Mouse (Mus musculus) G1E (cell line): Measurements from ENCODE around the gene Raly. TPM values are rescaled to one million over a fixed set of nuclear protein-coding genes. Genes with fewer than 3 reads are reported as not detected.

Experiments used
- ATAC-seq: 2 replicates; pipeline ENCODE4 v1.8.0; 2016; ENCODE audit warnings: mild to moderate bottlenecking; ENCODE audit not compliant: insufficient number of reproducible peaks, poor library complexity, low FRiP score, severe bottlenecking; ENCODE audit errors: extremely low read depth
- DNase-seq: peaks from one replicate; pipeline ENCODE4 v3.0.0; 2012; ENCODE audit warnings: low spot score
- H3K27me3 ChIP-seq: 2 replicates; pipeline ENCODE4 v1.6.1; 2012; ENCODE audit warnings: mild to moderate bottlenecking, low read length, inconsistent platforms; ENCODE audit not compliant: insufficient read depth
- H3K36me3 ChIP-seq: replicated peaks from 2 replicates; pipeline ENCODE3; 2012; ENCODE audit warnings: mild to moderate bottlenecking, inconsistent platforms
- H3K4me1 ChIP-seq: 2 replicates; pipeline ENCODE4 v1.6.1; 2012; ENCODE audit warnings: low read depth, low read length, inconsistent platforms, mixed read lengths; ENCODE audit not compliant: insufficient read depth
- H3K4me3 ChIP-seq: 2 replicates; pipeline ENCODE4 v1.5.1; 2012; ENCODE audit warnings: low read depth, mild to moderate bottlenecking, inconsistent platforms, low read length, moderate library complexity, mixed read lengths
- H3K9me3 ChIP-seq: replicated peaks from 2 replicates; pipeline ENCODE4 v1.6.1; 2012; ENCODE audit warnings: inconsistent platforms
- CTCF ChIP-seq: IDR thresholded peaks from 2 replicates; pipeline ENCODE4 v1.5.1; 2012; ENCODE audit warnings: low read depth, low read length, inconsistent platforms, mixed read lengths
- GATA1 ChIP-seq: IDR thresholded peaks from 2 replicates; pipeline ENCODE4 v1.6.1; 2012; ENCODE audit warnings: borderline replicate concordance, low read length, inconsistent platforms, mixed read lengths
- GATA2 ChIP-seq: IDR thresholded peaks from 2 replicates; pipeline ENCODE4 v1.6.1; 2012; ENCODE audit warnings: low read depth, low read length, inconsistent platforms, borderline replicate concordance
- POLR2AphosphoS5 ChIP-seq: IDR thresholded peaks from 2 replicates; pipeline ENCODE4 v1.6.1; 2012; ENCODE audit warnings: low read depth, low read length, inconsistent platforms; ENCODE audit not compliant: insufficient replicate concordance
- TAL1 ChIP-seq: conservative IDR thresholded peaks from 2 replicates; pipeline ENCODE4 v1.6.1; 2012; ENCODE audit warnings: low read depth, low read length, inconsistent platforms, mixed read lengths
- polyA plus RNA-seq: library from polyadenylated mRNA; stranded (reverse); fragments of >175 nt; gene quantifications from 2 replicates; pipeline ENCODE4 v1.2.3, GENCODE M21; 2012
- total RNA-seq, 2 experiments: library from RNA; stranded (forward) in 1 of 2; stranded (reverse) in 1 of 2; fragments of 200-1000 nt in 1 of 2; fragments of >200 nt in 1 of 2; fragmentation: Nextera tagmentation in 1 of 2; gene quantifications; 2 replicates each; pipeline ENCODE4 v1.2.3; 2014 to 2017

Raly gene
- total and polyA plus RNA-seq, 3 experiments: 122 to 597 (median 173) TPM

GRCm38 (mm10) chr2:154909789-154910188 is 118.9 kb downstream of the Raly start:
- TF ChIP-seq POLR2AphosphoS5 (no peak), GATA2 (no peak)

GRCm38 (mm10) chr2:154915922-154916541 is 125.1 kb downstream of the Raly start:
- Histone ChIP-seq H3K36me3 (no peaks in the 10 kb centered on the region), H3K4me3 (no peak overlapping the region), H3K27me3 (peaks cover 6% of the 10 kb centered on the region), H3K4me1 (no peaks in the 10 kb centered on the region), H3K9me3 (no peaks in the 10 kb centered on the region)
- no peak for ATAC-seq
- DNase-seq: no peak
- no peak for TF ChIP-seq TAL1
- TF ChIP-seq GATA1: no peak
- no peak for TF ChIP-seq GATA2
- TF ChIP-seq POLR2AphosphoS5: no peak
- no peak for TF ChIP-seq CTCF

More at GRCm38 (mm10) chr2:154909789-154910188, 118.9 kb downstream of the Raly start:
- Histone ChIP-seq H3K36me3 (no peaks in the 10 kb centered on the region), H3K4me3 (no peak overlapping the region), H3K4me1 (no peaks in the 10 kb centered on the region), H3K9me3 (no peaks in the 10 kb centered on the region), H3K27me3 (peaks cover 12% of the 10 kb centered on the region; the same call in 1 of the 2 replicates)
- no peak for DNase-seq
- ATAC-seq: no peak

DNA sequence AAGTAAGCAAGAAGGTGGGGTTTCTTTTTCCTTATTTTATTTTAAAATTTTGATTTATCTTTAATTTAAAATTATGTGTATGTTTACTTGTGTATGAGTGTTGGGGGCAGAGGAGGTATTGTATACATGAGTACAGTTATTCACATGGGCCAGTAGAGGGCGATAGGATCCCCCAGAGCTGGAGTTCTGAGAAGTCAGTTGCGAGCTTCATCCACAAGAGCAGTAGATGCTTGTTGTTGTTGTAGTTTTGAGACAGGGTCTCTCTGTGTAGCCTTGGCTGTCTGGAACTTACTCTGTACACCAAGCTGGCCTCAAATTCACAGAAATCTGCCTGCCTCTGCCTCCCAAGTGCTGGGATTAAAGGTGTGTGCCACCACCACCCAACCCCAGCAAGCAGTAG is 125.7 kb downstream of the Raly start:
- DNase-seq: no peak
- no peak for TF ChIP-seq TAL1
- TF ChIP-seq GATA1: no peak
- H3K4me3 ChIP-seq: no peak overlapping the region
- ATAC-seq: no peak
- peaks cover 6% of the 10 kb centered on the region for H3K27me3 ChIP-seq
- no peaks in the 10 kb centered on the region for H3K36me3 ChIP-seq
- no peaks in the 10 kb centered on the region for H3K9me3 ChIP-seq
- H3K4me1 ChIP-seq: no peaks in the 10 kb centered on the region

Other genes with a start within 250 kb of the Raly start
- gene 1700003F12Rik, start 244.0 kb upstream of the Raly start, total RNA-seq (2014; fragmentation: Nextera tagmentation): not detected in 2 replicates
- not detected in 2 replicates for gene 1700003F12Rik, start 244.0 kb upstream of the Raly start, total RNA-seq (2017)
- 0.13 TPM in 1 of 2 replicates, not detected in the other for gene 1700003F12Rik, start 244.0 kb upstream of the Raly start, polyA plus RNA-seq
- 0.53 TPM in 1 of 2 replicates, not detected in the other for gene Actl10, start 239.3 kb upstream of the Raly start, total RNA-seq (2014; fragmentation: Nextera tagmentation)
- 0.22 and 0.41 TPM in 2 replicates for gene Actl10, start 239.3 kb upstream of the Raly start, total RNA-seq (2017)
- gene Actl10, start 239.3 kb upstream of the Raly start, polyA plus RNA-seq: not detected in 2 replicates
- 13.0 and 13.2 TPM in 2 replicates for gene Necab3, start 232.2 kb upstream of the Raly start, total RNA-seq (2014; fragmentation: Nextera tagmentation)
- 6.8 and 7.6 TPM in 2 replicates for gene Necab3, start 232.2 kb upstream of the Raly start, total RNA-seq (2017)
- 9.8 and 11.6 TPM in 2 replicates for gene Necab3, start 232.2 kb upstream of the Raly start, polyA plus RNA-seq
- 31.9 and 32.5 TPM in 2 replicates for gene E2f1, start 221.2 kb upstream of the Raly start, total RNA-seq (2014; fragmentation: Nextera tagmentation)
- 13.9 and 15.6 TPM in 2 replicates for gene E2f1, start 221.2 kb upstream of the Raly start, total RNA-seq (2017)
- 93.1 and 94.6 TPM in 2 replicates for gene E2f1, start 221.2 kb upstream of the Raly start, polyA plus RNA-seq
- gene Pxmp4, start 187.4 kb upstream of the Raly start, total RNA-seq (2014; fragmentation: Nextera tagmentation): 20.7 and 22.6 TPM in 2 replicates
- 35.7 and 41.5 TPM in 2 replicates for gene Pxmp4, start 187.4 kb upstream of the Raly start, total RNA-seq (2017)
- 5.4 and 6.2 TPM in 2 replicates for gene Pxmp4, start 187.4 kb upstream of the Raly start, polyA plus RNA-seq
- gene Zfp341, start 177.8 kb upstream of the Raly start, total RNA-seq (2014; fragmentation: Nextera tagmentation): 5.4 and 7.4 TPM in 2 replicates
- gene Zfp341, start 177.8 kb upstream of the Raly start, total RNA-seq (2017): 0.93 TPM in 2 replicates
- gene Zfp341, start 177.8 kb upstream of the Raly start, polyA plus RNA-seq: 10.2 and 11.1 TPM in 2 replicates
- gene 4930519P11Rik, start 177.7 kb upstream of the Raly start, total RNA-seq (2014; fragmentation: Nextera tagmentation): not detected in 2 replicates
- gene 4930519P11Rik, start 177.7 kb upstream of the Raly start, total RNA-seq (2017): 0.52 TPM in 1 of 2 replicates, not detected in the other
- gene 4930519P11Rik, start 177.7 kb upstream of the Raly start, polyA plus RNA-seq: 1.5 and 1.7 TPM in 2 replicates
- 57.9 and 66.2 TPM in 2 replicates for gene Chmp4b, start 139.4 kb upstream of the Raly start, total RNA-seq (2014; fragmentation: Nextera tagmentation)
- 99.8 and 102 TPM in 2 replicates for gene Chmp4b, start 139.4 kb upstream of the Raly start, total RNA-seq (2017)
- 110 and 144 TPM in 2 replicates for gene Chmp4b, start 139.4 kb upstream of the Raly start, polyA plus RNA-seq
- gene Gm14214, start 21.1 kb upstream of the Raly start, total RNA-seq (2014; fragmentation: Nextera tagmentation): not detected in 2 replicates
- not detected in 2 replicates for gene Gm14214, start 21.1 kb upstream of the Raly start, total RNA-seq (2017)
- not detected in 2 replicates for gene Gm14214, start 21.1 kb upstream of the Raly start, polyA plus RNA-seq
- gene a, start 306 bp downstream of the Raly start, total RNA-seq (2014; fragmentation: Nextera tagmentation): not detected in 2 replicates
- not detected in 2 replicates for gene a, start 306 bp downstream of the Raly start, total RNA-seq (2017)
- gene a, start 306 bp downstream of the Raly start, polyA plus RNA-seq: 0.15 and 0.44 TPM in 2 replicates
- gene Eif2s2, start 101.8 kb downstream of the Raly start, total RNA-seq (2014; fragmentation: Nextera tagmentation): 237 and 243 TPM in 2 replicates
- 132 and 155 TPM in 2 replicates for gene Eif2s2, start 101.8 kb downstream of the Raly start, total RNA-seq (2017)
- gene Eif2s2, start 101.8 kb downstream of the Raly start, polyA plus RNA-seq: 12.7 and 21.4 TPM in 2 replicates
- not detected in 2 replicates for gene Gm14226, start 227.2 kb downstream of the Raly start, total RNA-seq (2014; fragmentation: Nextera tagmentation)
- gene Gm14226, start 227.2 kb downstream of the Raly start, total RNA-seq (2017): 0.06 and 0.11 TPM in 2 replicates
- gene Gm14226, start 227.2 kb downstream of the Raly start, polyA plus RNA-seq: not detected in 2 replicates